Mouse (Mus musculus) liver, embryonic 14.5 days (tissue): ENCODE data around the gene Kdm6a. TPM values are rescaled to one million over a fixed set of nuclear protein-coding genes. Genes with fewer than 3 reads are reported as not detected.
A peak's percentile ranks its signal among the peaks of the same experiment; 100 is the strongest.

Experiments
- ATAC-seq: fragments of 200-750 bp; cut with Nextera tagmentation; 2 replicates; pipeline ENCODE4 v1.8.0; 2017; ENCODE audit warnings: moderate number of reproducible peaks, mild to moderate bottlenecking, moderate library complexity; ENCODE audit not compliant: insufficient read depth
- DNase-seq, 3 experiments: peaks; one replicate each; pipeline ENCODE4 v3.0.0-alpha.2; 2012 to 2013; ENCODE audit warnings: low read depth in 3 of 3, low spot score in 3 of 3
- H3K27ac ChIP-seq: fragments of 300-500 bp; sonication (generic); 2 replicates; pipeline ENCODE4 v1.5.1; 2014; ENCODE audit warnings: moderate library complexity, mild to moderate bottlenecking, control low read depth, inconsistent platforms
- H3K27me3 ChIP-seq: fragments of 300-500 bp; sonication (generic); 2 replicates; pipeline ENCODE4 v1.6.1; 2014; ENCODE audit warnings: mild to moderate bottlenecking, low read length, moderate library complexity; ENCODE audit not compliant: control insufficient read depth, insufficient read depth
- H3K36me3 ChIP-seq: fragments of 300-500 bp; sonication (generic); replicated peaks from 2 replicates; pipeline ENCODE4 v1.6.1; 2014; ENCODE audit warnings: low read depth; ENCODE audit not compliant: control insufficient read depth, insufficient read depth
- H3K4me1 ChIP-seq, 2 experiments: fragments of 200-500 bp in 1 of 2; fragments of 300-500 bp in 1 of 2; sonication (generic) in 1 of 2; replicated peaks; 2 replicates each; pipeline ENCODE4 v1.6.1; 2012 to 2014; ENCODE audit warnings: antibody characterized with exemption in 1 of 2, inconsistent platforms in 1 of 2, low read length in 1 of 2; ENCODE audit not compliant: control insufficient read depth in 2 of 2, insufficient read depth in 2 of 2
- H3K4me2 ChIP-seq: fragments of 300-500 bp; sonication (generic); 2 replicates; pipeline ENCODE4 v1.6.1; 2014; ENCODE audit warnings: low read depth, mild to moderate bottlenecking, control low read depth, moderate library complexity
- H3K4me3 ChIP-seq, 2 experiments: fragments of 200-500 bp in 1 of 2; fragments of 300-500 bp in 1 of 2; sonication (generic) in 1 of 2; 2 replicates each; pipeline ENCODE4 v1.5.1; 2012 to 2014; ENCODE audit warnings: low read depth in 2 of 2, low read length in 2 of 2, mild to moderate bottlenecking in 2 of 2, control low read depth in 1 of 2, inconsistent platforms in 1 of 2, moderate library complexity in 1 of 2; ENCODE audit not compliant: insufficient read depth in 1 of 2
- H3K9ac ChIP-seq: fragments of 300-500 bp; sonication (generic); replicated peaks from 2 replicates; pipeline ENCODE4 v1.6.1; 2014; ENCODE audit warnings: mild to moderate bottlenecking, control low read depth, moderate library complexity
- H3K9me3 ChIP-seq: fragments of 300-500 bp; sonication (generic); 2 replicates; pipeline ENCODE4 v1.6.1; 2016; ENCODE audit warnings: low read length, mixed read lengths; ENCODE audit not compliant: control insufficient read depth
- CTCF ChIP-seq: IDR thresholded peaks from 2 replicates; pipeline ENCODE4 v1.5.1; 2016; ENCODE audit warnings: antibody characterized with exemption, low read depth, control low read depth
- EP300 ChIP-seq: IDR thresholded peaks from 2 replicates; pipeline ENCODE4 v1.6.1; 2016; ENCODE audit warnings: antibody characterized with exemption, low read depth
- WGBS: fragments of 180-500 bp; shearing (Covaris S2); extraction: QIAGEN DNeasy Blood & Tissue Kit; methylation state at CpG from one replicate; pipeline ENCODE4 v1.1.7; 2014; ENCODE audit not compliant: insufficient replicate concordance; 5-methylcytosine and 5-hydroxymethylcytosine counted together
- polyA plus RNA-seq, 2 experiments: library from polyadenylated mRNA; depleted of rRNA in 1 of 2; stranded (reverse) in 1 of 2; unstranded in 1 of 2; fragments of >200 nt; fragmentation: Nextera tagmentation in 1 of 2; extraction: Ambion mirVana in 1 of 2; gene quantifications; 2 replicates each; pipeline versions ENCODE4 v1.2.1 to v1.2.3; 2012 to 2014

The Kdm6a gene
- polyA plus RNA-seq, 2 experiments: 11.1 to 13.3 TPM

DNA sequence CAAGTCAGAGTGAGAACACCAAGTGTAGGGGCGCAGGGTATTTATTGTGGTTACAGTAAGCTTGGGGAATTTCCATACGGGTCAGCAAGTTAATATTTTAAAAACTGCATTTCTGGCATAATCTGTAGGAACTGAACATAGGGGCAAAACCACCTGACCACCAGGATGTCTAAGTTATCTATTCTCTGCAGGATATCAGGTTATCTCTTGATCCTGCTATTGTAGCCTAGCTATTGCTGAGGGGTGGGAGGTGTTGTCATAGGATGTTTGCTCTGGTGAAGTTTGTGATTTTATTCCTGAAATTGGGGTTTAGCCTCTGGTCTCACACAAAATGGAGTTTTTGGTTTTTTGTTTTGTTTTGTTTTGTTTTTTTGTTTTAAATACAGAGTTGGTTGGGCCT, 25.9 kb downstream of the Kdm6a start:
- Histone ChIP-seq H3K4me2 (no peak overlapping the region), H3K27me3 (no peaks in the 10 kb centered on the region), H3K9me3 (no peaks in the 10 kb centered on the region), H3K4me1 (peaks cover 0 to 11% of the 10 kb centered on the region in 2 experiments; a peak in 2 of 4 replicates), H3K9ac (no peak overlapping the region), H3K36me3 (no peaks in the 10 kb centered on the region), H3K27ac (no peak overlapping the region), H3K4me3 (no peak overlapping the region)
- WGBS: 40% methylated on average over 2 of the region's 2 CpGs
- TF ChIP-seq EP300 (no peak), CTCF (no peak)
- no peak for ATAC-seq
- no peak for DNase-seq

DNA sequence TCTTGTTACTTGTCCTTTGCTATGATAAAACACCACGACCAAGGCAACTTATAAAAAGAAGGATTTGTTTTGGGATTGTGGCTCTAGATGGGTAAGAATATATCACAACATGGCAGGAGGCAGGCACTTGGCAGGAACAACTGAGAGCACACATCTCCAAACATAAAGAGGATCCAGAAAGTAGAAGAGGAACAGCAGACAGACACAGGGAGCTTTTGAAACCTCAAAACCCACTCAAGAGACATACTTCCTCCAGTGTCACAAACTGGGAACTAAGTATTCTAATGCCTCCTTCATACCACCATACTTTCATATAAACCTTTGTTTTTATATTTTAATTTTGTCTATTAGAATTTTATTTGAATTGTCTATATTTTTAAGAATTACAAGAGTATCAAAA, 77.2 kb downstream of the Kdm6a start:
- no peak for DNase-seq
- TF ChIP-seq EP300 (no peak), CTCF (no peak)
- Histone ChIP-seq H3K4me1 (no peaks in the 10 kb centered on the region), H3K9ac (no peak overlapping the region), H3K36me3 (peaks cover 6% of the 10 kb centered on the region), H3K9me3 (no peaks in the 10 kb centered on the region), H3K4me3 (no peak overlapping the region), H3K27me3 (no peaks in the 10 kb centered on the region), H3K27ac (no peak overlapping the region), H3K4me2 (no peak overlapping the region)
- no peak for ATAC-seq
- WGBS: 52% methylated on average over 1 of the region's 1 CpGs

DNA sequence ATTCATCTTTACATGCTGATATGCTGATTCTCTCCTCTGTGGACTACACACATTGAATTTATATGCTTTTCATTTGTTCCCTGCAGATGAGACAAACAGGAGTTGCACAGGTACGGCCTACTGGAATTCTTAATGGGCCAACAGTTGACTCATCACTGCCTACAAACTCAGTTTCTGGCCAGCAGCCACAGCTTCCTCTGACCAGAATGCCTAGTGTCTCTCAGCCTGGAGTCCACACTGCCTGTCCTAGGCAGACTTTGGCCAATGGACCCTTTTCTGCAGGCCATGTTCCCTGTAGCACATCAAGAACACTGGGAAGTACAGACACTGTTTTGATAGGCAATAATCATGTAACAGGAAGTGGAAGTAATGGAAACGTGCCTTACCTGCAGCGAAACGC, 88.2 kb downstream of the Kdm6a start:
- Histone ChIP-seq H3K27me3 (no peaks in the 10 kb centered on the region), H3K4me3 (no peak overlapping the region), H3K4me2 (no peak overlapping the region), H3K9me3 (no peaks in the 10 kb centered on the region), H3K27ac (no peak overlapping the region), H3K9ac (no peak overlapping the region), H3K36me3 (peaks cover 24% of the 10 kb centered on the region), H3K4me1 (no peaks in the 10 kb centered on the region)
- ATAC-seq (no peak), DNase-seq (no peak)
- TF ChIP-seq EP300: no peak
- no peak for TF ChIP-seq CTCF
- 92% methylated on average over 4 of the region's 4 CpGs for WGBS

DNA sequence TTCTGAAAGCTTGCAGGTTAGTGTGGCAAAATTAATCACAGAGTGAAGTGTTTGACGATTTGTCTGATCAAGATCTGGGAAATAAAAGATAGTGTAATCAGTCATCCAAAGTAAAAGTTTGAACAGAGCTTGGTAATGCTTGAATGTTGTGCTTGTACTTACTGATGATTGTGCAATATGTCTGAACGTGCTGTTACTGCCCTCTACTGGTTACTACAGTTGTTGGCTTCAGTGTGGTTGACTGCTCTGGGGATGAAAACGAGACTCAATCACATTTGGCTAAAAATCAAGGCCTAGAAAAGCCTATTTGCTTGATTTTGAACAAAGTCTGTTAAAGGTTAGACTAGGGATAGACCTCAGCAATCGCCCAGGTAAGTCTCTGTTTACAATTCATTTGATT, 92.4 kb downstream of the Kdm6a start:
- Histone ChIP-seq H3K9me3 (no peaks in the 10 kb centered on the region), H3K4me2 (no peak overlapping the region), H3K27me3 (no peaks in the 10 kb centered on the region), H3K27ac (no peak overlapping the region), H3K4me1 (no peaks in the 10 kb centered on the region), H3K9ac (no peak overlapping the region), H3K36me3 (peaks cover 20% of the 10 kb centered on the region), H3K4me3 (no peak overlapping the region)
- TF ChIP-seq EP300 (no peak), CTCF (peak; percentile 74)
- DNase-seq (peak in 2 of 3 experiments; percentile 19 to 24), ATAC-seq (0 out of 2 replicates have a peak, but pooled peaks have one; percentile 35)
- 33% methylated on average over 4 of the region's 4 CpGs for WGBS

DNA sequence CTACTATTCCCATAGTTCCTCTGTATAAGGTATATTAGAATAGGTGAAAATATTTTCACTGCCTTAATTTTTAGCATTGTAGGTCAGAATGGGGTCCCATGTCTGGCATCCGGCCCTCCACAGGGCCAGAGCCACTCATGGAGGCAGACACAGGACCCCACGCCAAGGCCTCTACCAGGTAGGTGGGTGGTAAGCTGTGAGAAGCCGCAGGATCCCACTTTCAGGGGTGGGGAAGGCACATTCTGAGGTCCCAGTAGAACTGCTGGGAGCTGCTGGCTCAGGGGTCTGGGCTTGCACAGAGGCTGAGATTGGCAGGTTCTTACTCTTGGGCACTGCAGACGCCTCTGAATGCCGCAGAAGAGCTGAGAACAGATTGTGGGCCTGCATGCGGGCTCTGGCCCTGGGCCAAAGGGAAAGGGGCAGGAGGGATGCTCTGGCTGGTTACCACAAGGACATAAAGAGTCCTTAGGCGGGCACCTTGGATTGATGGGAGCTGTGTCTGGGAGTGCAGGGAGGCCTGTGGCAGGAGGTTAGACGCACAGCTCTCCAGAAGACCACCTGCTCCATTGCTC, 95.9 kb downstream of the Kdm6a start:
- 91% methylated on average over 8 of the region's 8 CpGs for WGBS
- TF ChIP-seq EP300: no peak
- TF ChIP-seq CTCF: no peak
- no peak overlapping the region for H3K9ac ChIP-seq
- no peak overlapping the region for H3K27ac ChIP-seq
- H3K36me3 ChIP-seq: peaks cover 11% of the 10 kb centered on the region
- no peak for DNase-seq
- no peak for ATAC-seq
- H3K4me1 ChIP-seq: no peaks in the 10 kb centered on the region
- no peaks in the 10 kb centered on the region for H3K27me3 ChIP-seq
- no peaks in the 10 kb centered on the region for H3K9me3 ChIP-seq
- no peak overlapping the region for H3K4me3 ChIP-seq
- H3K4me2 ChIP-seq: no peak overlapping the region

DNA sequence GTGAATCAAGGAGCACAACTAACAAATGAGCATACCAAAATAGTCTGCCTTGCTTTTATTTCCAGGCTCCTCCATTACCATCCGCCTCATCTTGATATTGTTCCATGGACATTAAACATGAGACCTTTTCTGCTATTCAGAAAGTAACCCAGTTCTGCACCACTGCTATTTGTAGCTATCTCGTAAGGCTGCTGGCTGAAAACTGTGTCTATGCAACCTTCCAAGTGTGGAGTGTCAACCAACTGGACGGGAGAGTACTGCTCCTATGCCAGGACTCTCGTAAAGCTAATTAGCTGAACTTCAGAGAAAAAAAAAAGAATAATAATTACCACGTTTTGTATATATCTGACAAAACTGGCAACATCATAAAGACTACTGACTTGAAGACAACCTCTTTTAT, 116.2 kb downstream of the Kdm6a start:
- no peaks in the 10 kb centered on the region for H3K27me3 ChIP-seq
- peaks cover 4% of the 10 kb centered on the region for H3K36me3 ChIP-seq
- TF ChIP-seq CTCF (no peak), EP300 (no peak)
- no peak overlapping the region for H3K4me3 ChIP-seq
- H3K27ac ChIP-seq: no peak overlapping the region
- no peak overlapping the region for H3K4me2 ChIP-seq
- no peak overlapping the region for H3K9ac ChIP-seq
- H3K4me1 ChIP-seq: no peaks in the 10 kb centered on the region
- H3K9me3 ChIP-seq: no peaks in the 10 kb centered on the region
- DNase-seq (no peak), ATAC-seq (no peak)
- 87% methylated on average over 5 of the region's 5 CpGs for WGBS
